In the genomic region with DNA sequence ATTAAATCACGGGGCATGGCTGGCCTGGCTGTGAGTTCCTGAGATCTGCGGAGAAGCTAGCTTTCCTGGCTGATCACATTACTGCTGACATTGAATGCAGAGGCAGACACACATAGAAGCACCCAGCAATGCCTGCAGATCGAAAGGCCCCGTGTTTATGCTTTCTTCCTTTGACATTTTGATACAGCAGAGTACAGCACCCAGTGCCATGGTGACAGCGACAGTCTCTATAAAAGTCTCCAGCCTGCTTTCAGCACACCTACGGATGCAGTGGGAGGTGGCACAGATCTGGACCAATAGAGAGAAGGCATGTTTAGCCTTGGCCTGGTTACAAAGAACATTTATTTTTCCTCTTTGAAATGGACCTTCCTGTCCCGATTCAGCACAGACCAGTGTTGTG, we compare ENCODE assay signal across 8 mouse cellular contexts.
A peak's percentile ranks its signal among the peaks of the same experiment; 100 is the strongest.
DNase-seq lines count a peak whose midpoint lies in the region; ATAC-seq and TF ChIP-seq lines count a peak whose summit lies in the region.

No protein-coding gene starts in this region.

- H3K27me3 ChIP-seq in kidney, embryonic 16.5 days (ENCODE audit: insufficient read depth, low read length) = no peaks in the 10 kb centered on the region
- H3K27me3 ChIP-seq in neural tube, embryonic 14.5 days (ENCODE audit: control insufficient read depth, insufficient read depth, low read length) = no peaks in the 10 kb centered on the region
- H3K27me3 ChIP-seq in intestine, embryonic 16.5 days (replicated peaks; ENCODE audit: control insufficient read depth, insufficient read depth, low read length) = no peaks in the 10 kb centered on the region

- no peak for ATAC-seq in kidney, embryonic 16.5 days (ENCODE audit: low FRiP score, low TSS enrichment)
- peak; percentile 75 for ATAC-seq in neural tube, embryonic 14.5 days (ENCODE audit: low read depth)
- no peak for ATAC-seq in intestine, embryonic 16.5 days

- no peaks in the 10 kb centered on the region for H3K9me3 ChIP-seq in kidney, embryonic 16.5 days (ENCODE audit: low read length)
- H3K9me3 ChIP-seq in neural tube, embryonic 14.5 days (ENCODE audit: control insufficient read depth, low read length) = no peaks in the 10 kb centered on the region
- no peaks in the 10 kb centered on the region for H3K9me3 ChIP-seq in intestine, embryonic 16.5 days (ENCODE audit: control insufficient read depth, low read length)

- DNase-seq in kidney, adult 18-20 months = peak; percentile 58
- DNase-seq in brain, adult 2 months (ENCODE audit: low read depth, low spot score) = peak; percentile 92
- peak; percentile 78 to 90 for DNase-seq in frontal cortex, postnatal 36 days (ENCODE audit: low spot score in 2 of 2)
- DNase-seq in left cerebral cortex, adult 2 months (ENCODE audit: extremely low spot score in 1 of 2, low spot score in 2 of 2) = peak; percentile 57 to 62
- DNase-seq in ovary, adult 18-20 months (ENCODE audit: low spot score) = no peak

- H3K27ac ChIP-seq in kidney, embryonic 16.5 days (ENCODE audit: low read length) = no peak overlapping the region
- H3K27ac ChIP-seq in left cerebral cortex, adult 2 months = peak overlapping the region; percentile 96
- H3K27ac ChIP-seq in neural tube, embryonic 14.5 days (ENCODE audit: low read depth, low read length) = peak overlapping the region; percentile 73
- no peak overlapping the region for H3K27ac ChIP-seq in intestine, embryonic 16.5 days (ENCODE audit: low read length)

- H3K9ac ChIP-seq in kidney, embryonic 16.5 days (replicated peaks; ENCODE audit: low read length) = no peak overlapping the region
- no peak overlapping the region for H3K9ac ChIP-seq in neural tube, embryonic 14.5 days (replicated peaks; ENCODE audit: low read depth, low read length)
- no peak overlapping the region for H3K9ac ChIP-seq in intestine, embryonic 16.5 days (ENCODE audit: low read depth, low read length)

- no peak overlapping the region for H3K4me2 ChIP-seq in kidney, embryonic 16.5 days (replicated peaks; ENCODE audit: low read depth, low read length)
- H3K4me2 ChIP-seq in neural tube, embryonic 14.5 days (ENCODE audit: low read depth, low read length) = no peak overlapping the region
- no peak overlapping the region for H3K4me2 ChIP-seq in intestine, embryonic 16.5 days (ENCODE audit: low read depth, low read length)

- H3K36me3 ChIP-seq in kidney, embryonic 16.5 days (ENCODE audit: insufficient read depth, low read length) = no peaks in the 10 kb centered on the region
- H3K36me3 ChIP-seq in neural tube, embryonic 14.5 days (ENCODE audit: control insufficient read depth, insufficient read depth, low read length) = no peaks in the 10 kb centered on the region
- no peaks in the 10 kb centered on the region for H3K36me3 ChIP-seq in intestine, embryonic 16.5 days (ENCODE audit: control insufficient read depth, insufficient read depth, low read length)

- no peak overlapping the region for H3K4me3 ChIP-seq in kidney, embryonic 16.5 days (ENCODE audit: low read length)
- no peak overlapping the region for H3K4me3 ChIP-seq in left cerebral cortex, adult 2 months
- H3K4me3 ChIP-seq in neural tube, embryonic 14.5 days (ENCODE audit: low read depth, low read length) = no peak overlapping the region
- H3K4me3 ChIP-seq in intestine, embryonic 16.5 days (ENCODE audit: low read length) = no peak overlapping the region

- 51% methylated on average over 7 of the region's 7 CpGs for WGBS in kidney, embryonic 16.5 days
- WGBS in neural tube, embryonic 14.5 days = 61% methylated on average over 7 of the region's 7 CpGs
- 70% methylated on average over 7 of the region's 7 CpGs for WGBS in intestine, embryonic 16.5 days

- TF ChIP-seq CTCF in left cerebral cortex, adult 2 months (IDR thresholded peaks at IDR 0.05) = no peak

- no peaks in the 10 kb centered on the region for H3K4me1 ChIP-seq in kidney, embryonic 16.5 days (ENCODE audit: insufficient read depth, low read length)
- H3K4me1 ChIP-seq in neural tube, embryonic 14.5 days (ENCODE audit: control insufficient read depth, insufficient read depth, low read length) = peaks cover 8% of the 10 kb centered on the region; the same call in 1 of the 2 replicates
- no peaks in the 10 kb centered on the region for H3K4me1 ChIP-seq in intestine, embryonic 16.5 days (ENCODE audit: control insufficient read depth, insufficient read depth, low read length)

- intact Hi-C loops in left cerebral cortex, adult 2 months (cut with DNase I) = loop anchor here (2.0 kb wide), 2 partner anchors 58 to 100 kb away; no protein-coding TSS in a partner anchor

Comparison
In these comparisons a context has a peak if more than half of its experiments do, and no peak if none do; other contexts are left out.
1. H3K27ac ChIP-seq: peak in left cerebral cortex, adult 2 months (single experiment) and neural tube, embryonic 14.5 days (single experiment); none in kidney, embryonic 16.5 days (single experiment) and intestine, embryonic 16.5 days (single experiment).